Mouse (Mus musculus): ENCODE measurements around the gene Smarcb1. TPM values are rescaled to one million over a fixed set of nuclear protein-coding genes. Genes with fewer than 3 reads are reported as not detected.

Gene Smarcb1
- polyA plus RNA-seq, 1 experiment from 2014 or later = 54.9 TPM

DNA sequence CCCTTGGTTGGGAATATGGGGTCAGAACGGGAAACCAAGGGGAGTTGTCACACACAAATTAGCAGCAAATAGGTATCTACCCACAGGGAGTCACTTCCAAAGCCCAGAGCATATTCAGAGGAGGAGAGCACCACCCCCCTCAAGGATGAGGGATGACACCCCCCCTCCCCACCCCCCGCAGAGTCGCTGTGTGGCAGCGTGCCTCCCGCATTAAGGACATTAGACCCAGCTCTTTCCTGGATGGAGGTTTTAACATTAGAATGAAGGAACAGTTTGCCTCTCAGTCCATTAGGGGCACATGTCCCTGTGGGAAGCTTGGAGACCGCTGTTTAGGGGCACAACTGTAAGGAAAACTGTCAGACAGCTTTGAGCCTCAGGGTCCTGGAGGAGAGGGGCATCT, 70.3 kb downstream of the Smarcb1 start:
- no peak overlapping the region for H3K9ac ChIP-seq (ENCODE audit: low read depth, low read length)

DNA sequence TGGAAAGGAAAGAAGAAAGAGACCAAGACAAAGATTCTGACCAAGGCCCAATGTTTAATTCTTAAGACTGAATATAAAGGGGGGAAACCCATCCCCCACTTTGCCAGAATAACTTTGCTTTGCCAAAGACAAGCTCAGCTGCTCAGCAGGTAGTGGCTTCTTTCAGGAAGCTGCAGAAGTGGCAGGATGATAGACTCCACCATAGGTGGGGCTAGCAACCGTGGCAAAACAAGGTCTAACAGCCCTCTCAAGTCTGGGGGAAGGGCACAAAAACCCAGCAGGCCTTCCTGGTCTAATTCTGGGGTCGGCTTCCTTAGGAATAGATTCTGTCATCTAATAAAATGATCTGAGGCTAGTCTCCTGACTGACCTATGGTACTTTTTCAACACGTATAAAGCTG, 73.0 kb downstream of the Smarcb1 start:
- Histone ChIP-seq H3K27ac (ENCODE audit: low read depth, low read length) (no peak overlapping the region), H3K4me1 (replicated peaks; ENCODE audit: control insufficient read depth, insufficient read depth, low read length) (no peaks in the 10 kb centered on the region), H3K4me2 (replicated peaks; ENCODE audit: low read depth) (no peak overlapping the region), H3K9me3 (ENCODE audit: control insufficient read depth) (no peaks in the 10 kb centered on the region), H3K27me3 (replicated peaks; ENCODE audit: control insufficient read depth, insufficient read depth, low read length) (no peaks in the 10 kb centered on the region), H3K9ac (ENCODE audit: low read depth, low read length) (no peak overlapping the region), H3K36me3 (ENCODE audit: control insufficient read depth, insufficient read depth) (no peaks in the 10 kb centered on the region), H3K4me3 (ENCODE audit: low read depth, low read length) (no peak overlapping the region)
- 31% methylated on average over 3 of the region's 3 CpGs for WGBS
- TF ChIP-seq CTCF (IDR thresholded peaks at IDR 0.05; ENCODE audit: low read depth) = no peak
- no peak for ATAC-seq

More for the DNA sequence above, 70.3 kb downstream of the Smarcb1 start:
- Histone ChIP-seq H3K9me3 (ENCODE audit: control insufficient read depth) (no peaks in the 10 kb centered on the region), H3K27ac (ENCODE audit: low read depth, low read length) (no peak overlapping the region), H3K27me3 (replicated peaks; ENCODE audit: control insufficient read depth, insufficient read depth, low read length) (no peaks in the 10 kb centered on the region), H3K36me3 (ENCODE audit: control insufficient read depth, insufficient read depth) (no peaks in the 10 kb centered on the region), H3K4me2 (replicated peaks; ENCODE audit: low read depth) (no peak overlapping the region), H3K4me1 (replicated peaks; ENCODE audit: control insufficient read depth, insufficient read depth, low read length) (no peaks in the 10 kb centered on the region), H3K4me3 (ENCODE audit: low read depth, low read length) (no peak overlapping the region)
- peak; percentile 23; the same call in 1 of the 2 replicates for TF ChIP-seq CTCF (IDR thresholded peaks at IDR 0.05; ENCODE audit: low read depth)
- WGBS = 25% methylated on average over 6 of the region's 6 CpGs
- ATAC-seq = no peak

Other genes with a start within 250 kb of the Smarcb1 start
- 14.1 and 15.6 TPM in 2 replicates for gene Cabin1, start 157.3 kb downstream of the Smarcb1 start, polyA plus RNA-seq (2015; fragmentation: Nextera tagmentation; extraction: Ambion mirVana)
- gene Ddt, start 148.2 kb downstream of the Smarcb1 start, polyA plus RNA-seq (2015; fragmentation: Nextera tagmentation; extraction: Ambion mirVana) = 122 and 129 TPM in 2 replicates
- gene Gm20441, start 140.7 kb downstream of the Smarcb1 start, polyA plus RNA-seq (2015; fragmentation: Nextera tagmentation; extraction: Ambion mirVana) = 0.42 and 0.76 TPM in 2 replicates
- 47.7 and 51.5 TPM in 2 replicates for gene Gstt3, start 140.2 kb downstream of the Smarcb1 start, polyA plus RNA-seq (2015; fragmentation: Nextera tagmentation; extraction: Ambion mirVana)
- gene Gstt1, start 123.0 kb downstream of the Smarcb1 start, polyA plus RNA-seq (2015; fragmentation: Nextera tagmentation; extraction: Ambion mirVana) = 11.6 and 14.4 TPM in 2 replicates
- not detected in 2 replicates for gene Gstt4, start 99.1 kb downstream of the Smarcb1 start, polyA plus RNA-seq (2015; fragmentation: Nextera tagmentation; extraction: Ambion mirVana)
- 74.4 and 81.5 TPM in 2 replicates for gene Gstt2, start 84.2 kb downstream of the Smarcb1 start, polyA plus RNA-seq (2015; fragmentation: Nextera tagmentation; extraction: Ambion mirVana)
- 489 and 529 TPM in 2 replicates for gene Mif, start 61.4 kb downstream of the Smarcb1 start, polyA plus RNA-seq (2015; fragmentation: Nextera tagmentation; extraction: Ambion mirVana)
- gene Derl3, start 28.2 kb downstream of the Smarcb1 start, polyA plus RNA-seq (2015; fragmentation: Nextera tagmentation; extraction: Ambion mirVana) = 2.8 and 3.7 TPM in 2 replicates
- gene Chchd10, start 11.5 kb upstream of the Smarcb1 start, polyA plus RNA-seq (2015; fragmentation: Nextera tagmentation; extraction: Ambion mirVana) = 308 and 334 TPM in 2 replicates
- gene Mmp11, start 14.9 kb upstream of the Smarcb1 start, polyA plus RNA-seq (2015; fragmentation: Nextera tagmentation; extraction: Ambion mirVana) = 8.7 and 9.2 TPM in 2 replicates
- not detected in 2 replicates for gene Gm867, start 19.1 kb upstream of the Smarcb1 start, polyA plus RNA-seq (2015; fragmentation: Nextera tagmentation; extraction: Ambion mirVana)
- 0.43 TPM in 1 of 2 replicates, not detected in the other for gene Vpreb3, start 21.4 kb upstream of the Smarcb1 start, polyA plus RNA-seq (2015; fragmentation: Nextera tagmentation; extraction: Ambion mirVana)
- gene Gm5134, start 32.9 kb upstream of the Smarcb1 start, polyA plus RNA-seq (2015; fragmentation: Nextera tagmentation; extraction: Ambion mirVana) = not detected in 2 replicates
- gene Zfp280b, start 111.0 kb upstream of the Smarcb1 start, polyA plus RNA-seq (2015; fragmentation: Nextera tagmentation; extraction: Ambion mirVana) = 7.4 and 8.9 TPM in 2 replicates
- gene Slc5a4b, start 189.3 kb upstream of the Smarcb1 start, polyA plus RNA-seq (2015; fragmentation: Nextera tagmentation; extraction: Ambion mirVana) = 1.7 and 2.2 TPM in 2 replicates
- 0.31 and 0.39 TPM in 2 replicates for gene Slc5a4a, start 225.8 kb upstream of the Smarcb1 start, polyA plus RNA-seq (2015; fragmentation: Nextera tagmentation; extraction: Ambion mirVana)